Mouse (Mus musculus) forelimb bud, embryonic 11.5 days (tissue): ENCODE data around the gene Fgd6.

Experiments
- DNase-seq: peaks from one replicate; pipeline ENCODE4 v3.0.0-alpha.2; 2012; ENCODE audit warnings: low read depth, low spot score

Gene Fgd6

GRCm38 (mm10) chr10:94093534-94093933, 57.7 kb downstream of the Fgd6 start:
- DNase-seq: no peak

GRCm38 (mm10) chr10:94095743-94096465, 60.1 kb downstream of the Fgd6 start:
- no peak for DNase-seq

DNA sequence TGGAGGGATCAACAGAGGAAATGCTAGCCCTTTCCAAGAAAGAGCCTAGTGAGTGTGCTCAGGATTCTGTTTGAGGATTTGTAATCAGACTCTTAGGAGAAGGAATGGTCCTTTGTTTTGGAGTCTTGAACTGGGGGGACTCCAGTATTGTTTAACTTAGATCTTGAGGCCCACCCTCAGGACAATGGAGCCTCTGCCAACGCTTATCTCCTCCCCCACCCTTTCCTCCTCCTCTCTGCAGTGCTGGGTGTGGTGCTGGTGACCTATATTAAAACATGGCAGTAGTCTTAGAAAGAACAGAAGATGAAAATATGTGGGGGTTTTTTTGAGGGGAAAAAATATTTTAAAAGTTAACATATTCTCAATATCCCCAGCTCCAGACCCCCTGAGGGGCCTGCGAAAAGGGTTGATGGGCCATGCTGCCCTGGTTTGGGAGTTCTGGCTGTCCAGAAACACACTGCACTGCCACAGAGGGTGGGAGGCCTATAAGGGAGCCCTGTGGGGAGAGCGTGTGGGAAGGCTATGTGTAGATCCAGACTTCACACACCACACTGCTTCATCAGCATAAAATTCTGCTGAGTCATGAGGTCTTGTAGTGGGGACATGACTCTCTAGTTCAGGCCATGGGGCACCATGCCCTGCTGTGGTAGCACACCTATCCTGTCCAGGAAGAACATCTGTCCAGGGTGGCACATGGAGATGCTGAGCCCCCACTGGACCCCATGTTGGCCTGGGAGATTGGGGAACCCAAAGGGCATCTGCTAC, 61.5 kb downstream of the Fgd6 start:
- DNase-seq: no peak

GRCm38 (mm10) chr10:94098100-94098499, 62.3 kb downstream of the Fgd6 start:
- DNase-seq: no peak

DNA sequence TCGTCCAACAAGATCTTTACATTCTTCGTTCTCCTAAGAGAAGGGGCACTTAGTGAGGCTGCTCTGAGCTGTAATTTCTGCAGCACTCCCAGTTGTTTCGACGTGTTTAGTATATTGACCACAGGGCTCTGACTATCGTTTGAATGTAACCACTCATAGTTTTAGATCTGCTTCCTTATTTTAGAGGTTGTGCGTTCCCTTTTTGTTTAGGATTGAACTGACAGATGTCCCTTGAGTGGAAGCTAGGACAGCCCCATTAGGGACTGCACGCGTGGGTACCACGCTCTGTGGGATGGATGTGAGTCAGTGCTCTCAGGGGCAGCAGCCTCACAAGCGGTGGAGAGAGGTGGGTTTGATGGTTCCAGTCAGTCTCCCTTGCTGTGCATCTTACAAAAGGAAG, 69.7 kb downstream of the Fgd6 start:
- DNase-seq: no peak

GRCm38 (mm10) chr10:94107168-94107567, 71.4 kb downstream of the Fgd6 start:
- no peak for DNase-seq

DNA sequence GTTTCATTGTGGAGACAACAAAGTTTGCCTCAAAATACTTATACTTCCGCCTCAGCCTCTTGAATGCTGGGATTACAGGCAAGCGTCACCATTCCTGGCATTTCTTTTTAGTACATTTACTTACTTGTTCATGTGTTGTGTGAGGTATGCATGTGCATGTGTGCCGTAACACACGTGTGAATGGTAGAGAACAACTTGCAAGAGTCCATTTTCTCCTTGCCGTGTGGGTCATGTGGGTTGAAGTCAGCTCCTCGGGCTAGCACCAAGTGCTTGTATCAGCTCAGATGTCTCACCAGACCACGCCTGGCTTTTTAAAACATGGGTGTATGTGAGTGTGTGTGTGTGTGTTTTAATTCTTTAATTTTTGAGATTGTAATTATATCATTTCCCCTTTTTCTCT, 71.8 kb downstream of the Fgd6 start:
- no peak for DNase-seq

- DNase-seq: no peak
Measured at GRCm38 (mm10) chr10:94108791-94109190, 73.0 kb downstream of the Fgd6 start.

GRCm38 (mm10) chr10:94110834-94111754, 75.3 kb downstream of the Fgd6 start:
- DNase-seq: peak; percentile 79

GRCm38 (mm10) chr10:94112207-94112606, 76.4 kb downstream of the Fgd6 start:
- DNase-seq: no peak

DNA sequence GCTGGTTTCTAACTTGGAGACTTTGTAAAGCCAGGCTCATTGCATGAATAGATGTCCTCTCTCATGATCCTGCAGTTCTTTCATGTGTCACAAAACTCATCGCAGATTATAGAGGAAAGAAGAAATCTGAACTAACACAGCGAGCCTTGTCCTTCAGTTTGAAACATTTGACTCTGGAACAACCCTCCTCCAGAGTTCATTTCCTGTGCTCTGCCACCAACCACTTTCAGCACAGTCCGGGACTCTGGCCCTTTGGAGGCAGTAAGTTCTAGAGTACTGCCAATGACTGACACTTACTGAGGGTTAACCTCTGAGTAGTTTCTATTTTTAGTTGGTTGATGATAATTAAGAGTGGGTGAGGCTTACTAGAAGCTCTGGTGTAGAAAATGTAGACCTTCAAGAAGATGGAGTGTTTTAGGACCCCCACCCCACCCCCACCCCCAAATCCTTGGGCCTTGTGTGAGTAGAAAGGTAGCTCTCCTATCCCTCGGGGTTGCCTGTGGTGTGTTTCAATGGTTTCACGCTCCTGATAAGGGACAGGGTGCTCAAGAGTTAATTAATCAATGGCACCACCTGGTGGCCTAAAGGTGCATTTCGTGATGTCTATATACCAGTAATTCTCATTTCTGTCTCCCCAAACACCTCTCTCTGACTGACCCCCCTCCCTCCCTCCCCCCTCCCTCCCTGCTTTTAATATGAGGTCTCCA, 80.2 kb downstream of the Fgd6 start:
- peak; percentile 79 for DNase-seq

DNA sequence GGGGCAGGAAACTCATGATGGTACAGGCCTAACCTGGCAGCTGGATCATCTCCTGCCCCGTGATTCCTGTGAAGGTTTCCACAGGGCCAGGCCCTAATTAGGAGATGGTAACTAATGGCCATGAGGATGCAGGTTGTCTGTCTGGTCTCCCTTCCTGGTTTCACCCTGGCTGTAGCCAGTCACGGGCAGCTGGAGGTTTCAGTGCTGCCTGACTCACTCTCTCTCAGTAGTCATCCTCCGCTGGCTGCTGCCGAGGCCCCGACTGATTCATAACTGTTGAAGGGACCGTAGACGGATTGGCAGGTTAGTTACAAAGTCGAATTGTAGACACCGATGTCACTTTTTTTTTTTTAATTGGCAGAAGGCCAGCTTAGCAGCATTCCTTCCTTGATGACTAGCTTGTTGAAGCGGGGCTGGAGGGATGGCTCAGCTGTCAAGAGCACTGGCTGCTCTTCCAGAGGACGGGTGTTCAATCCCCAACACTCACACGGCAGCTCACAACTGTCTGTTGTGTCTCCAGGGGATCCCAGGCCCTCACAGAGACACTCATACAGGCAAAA, 81.1 kb downstream of the Fgd6 start:
- DNase-seq: no peak

DNA sequence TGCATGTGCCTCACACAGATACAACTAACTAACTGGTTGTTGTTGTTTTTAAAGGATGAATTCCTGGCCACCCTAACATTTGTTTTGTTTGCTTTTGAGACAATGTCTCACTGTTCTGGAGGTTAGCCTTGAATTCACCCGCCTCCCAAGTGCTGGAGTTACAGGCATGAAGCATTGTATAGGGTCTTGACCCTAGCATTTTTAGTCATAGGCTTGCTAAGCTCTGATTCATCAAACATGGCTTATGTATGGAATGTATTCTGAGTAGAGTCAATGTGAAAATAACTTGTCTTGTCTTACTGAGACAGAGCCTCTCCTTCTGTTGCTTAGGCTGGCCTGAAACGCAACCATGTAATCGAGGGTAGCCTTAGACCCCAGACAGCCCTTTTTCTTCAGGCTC, 82.1 kb downstream of the Fgd6 start:
- no peak for DNase-seq

GRCm38 (mm10) chr10:94118993-94119392, 83.2 kb downstream of the Fgd6 start:
- DNase-seq: no peak

DNA sequence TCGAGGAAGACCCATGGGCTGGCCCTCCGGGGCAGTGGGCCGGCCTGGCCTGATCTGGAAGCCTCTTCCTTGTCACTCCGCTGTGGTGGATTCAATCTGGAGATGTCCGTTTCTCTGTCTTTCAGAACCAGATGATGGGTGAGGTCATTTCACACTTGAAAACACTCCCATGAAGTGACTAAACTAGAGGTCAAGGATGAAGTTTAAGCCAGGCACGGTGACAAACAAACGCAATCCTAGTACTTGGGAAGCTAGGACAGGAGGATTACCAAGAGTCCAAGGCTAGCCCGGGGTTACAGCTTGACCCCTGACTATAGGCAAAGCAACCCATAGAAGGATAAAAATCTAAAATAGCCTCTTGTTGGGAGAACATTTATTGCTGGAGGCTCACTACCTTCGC, 84.9 kb downstream of the Fgd6 start:
- DNase-seq: no peak

DNA sequence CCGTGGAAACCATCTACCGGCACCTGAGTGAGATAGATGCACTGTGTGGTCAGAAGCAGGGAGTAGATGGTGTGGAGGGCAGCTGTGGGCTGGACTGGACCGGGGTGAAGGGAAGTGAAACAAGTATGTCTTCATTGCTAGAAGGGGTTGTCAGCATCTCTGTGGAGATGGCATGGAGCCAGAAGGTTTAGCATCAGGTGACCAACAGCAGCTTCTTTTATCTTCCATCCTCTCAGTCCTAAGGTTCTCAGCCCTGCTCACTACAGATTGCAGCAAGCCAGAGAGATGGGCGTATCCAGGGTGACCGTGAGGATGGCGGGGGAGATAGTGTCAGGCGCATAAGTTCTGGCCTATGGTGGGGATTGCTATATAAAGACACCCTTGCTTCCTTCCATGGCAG, 86.8 kb downstream of the Fgd6 start:
- no peak for DNase-seq

DNA sequence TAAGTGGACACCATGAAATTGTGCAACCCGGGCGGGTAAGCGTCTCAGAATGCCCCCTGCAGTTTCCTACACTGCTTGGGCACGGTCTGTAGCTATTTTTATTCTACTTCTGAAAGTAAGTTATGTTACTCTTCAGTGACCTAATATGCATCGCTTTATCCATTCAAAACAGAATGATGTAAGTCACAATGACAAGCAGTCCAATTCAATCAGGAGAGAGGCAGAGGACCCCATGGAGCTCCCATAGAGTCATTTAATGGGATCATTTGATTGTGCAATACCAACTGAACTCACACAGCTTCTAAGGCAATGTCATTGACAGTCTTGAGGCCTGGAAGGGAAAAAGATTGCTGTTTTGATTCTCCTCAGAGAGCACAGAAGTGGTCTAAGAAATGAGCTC, 87.8 kb downstream of the Fgd6 start:
- DNase-seq: no peak

DNA sequence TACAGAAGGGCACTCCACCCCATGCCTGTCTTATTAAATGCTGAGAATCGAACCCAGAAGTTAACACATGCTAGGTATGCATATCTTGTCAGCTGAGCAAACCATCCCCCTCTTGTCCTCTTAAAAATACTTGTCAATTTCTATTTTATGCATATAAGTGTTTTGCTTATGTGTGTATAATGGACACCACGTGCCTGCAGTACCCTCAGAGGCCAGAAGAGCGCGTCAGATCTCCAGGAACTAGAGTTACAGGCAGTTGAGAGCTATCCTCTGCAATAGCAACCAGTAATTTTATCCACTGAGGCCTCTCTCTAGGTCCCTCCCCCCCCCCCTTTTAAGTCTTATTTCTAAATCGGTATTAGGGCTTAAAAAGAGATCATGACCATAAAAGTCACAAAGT, 88.6 kb downstream of the Fgd6 start:
- DNase-seq: no peak

DNA sequence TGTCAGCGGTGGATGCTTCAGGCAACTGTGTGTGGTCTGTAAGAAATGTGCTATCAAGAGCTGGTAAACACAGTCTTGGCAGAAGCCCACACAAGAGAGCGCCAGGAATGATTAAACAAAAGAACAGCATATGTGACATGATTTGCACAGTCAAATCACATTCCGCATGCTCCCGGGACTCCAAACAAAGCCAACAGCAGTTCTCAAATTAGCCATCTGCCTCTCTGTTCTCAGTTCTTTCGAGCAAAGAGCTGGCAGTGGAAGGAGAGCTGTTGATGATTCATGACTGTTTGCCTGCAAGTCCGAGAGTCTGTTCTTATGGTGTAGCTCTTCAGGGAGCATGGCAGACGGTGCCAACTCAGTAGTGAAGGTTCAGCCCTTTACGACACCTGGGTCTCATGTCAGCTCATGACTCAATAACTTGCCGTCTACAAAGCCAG, 93.9 kb downstream of the Fgd6 start:
- DNase-seq: no peak

DNA sequence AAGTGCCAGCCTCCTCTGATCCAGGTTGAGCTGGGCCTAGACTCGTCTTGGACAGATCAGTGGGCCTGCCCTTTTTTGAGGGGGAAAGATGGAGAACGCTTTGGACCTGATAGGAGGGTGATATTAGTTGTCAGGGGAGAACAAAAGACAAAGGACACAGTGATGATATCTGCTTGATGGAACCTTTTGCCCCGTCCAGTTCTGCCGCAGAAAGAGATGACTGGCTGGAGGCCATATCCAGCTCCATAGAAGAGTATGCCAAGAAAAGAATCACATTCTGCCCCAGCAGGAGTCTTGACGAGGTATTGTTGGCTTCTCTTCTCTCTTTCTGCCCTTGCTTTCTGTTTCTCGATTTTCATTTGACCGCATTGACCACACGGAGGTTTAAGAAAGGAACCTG, 97.3 kb downstream of the Fgd6 start:
- no peak for DNase-seq

DNA sequence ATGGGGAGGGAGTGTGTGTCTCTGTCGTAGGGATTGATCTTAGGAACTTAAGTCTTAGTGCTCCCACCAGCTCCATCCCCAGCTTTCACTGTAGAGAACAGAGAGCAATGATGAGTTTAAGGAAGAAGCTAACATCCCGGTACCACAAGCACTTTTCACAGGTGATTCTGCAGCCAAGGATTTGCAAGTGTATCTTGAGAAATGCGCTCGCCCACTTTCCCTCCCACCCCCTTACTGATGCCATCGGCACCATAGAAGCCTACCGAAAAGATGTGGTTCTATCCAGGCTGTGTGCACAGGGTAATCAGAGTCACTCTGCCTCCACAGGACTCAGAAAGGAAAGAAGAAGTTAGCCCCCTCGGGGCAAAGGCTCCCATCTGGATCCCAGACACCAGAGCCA, 97.9 kb downstream of the Fgd6 start:
- no peak for DNase-seq
